Mouse (Mus musculus) cerebral cortex, adult 2 months (tissue): Measurements from ENCODE around the gene Kcnh8.

Source experiments
- WGBS: fragments of 180-500 bp; shearing (Covaris S2); methylation state at CpG from one replicate; pipeline ENCODE4 v1.1.7; 2018; 5-methylcytosine and 5-hydroxymethylcytosine counted together

Kcnh8 gene

GRCm38 (mm10) chr17:52602093-52602780, at the start of gene Kcnh8:
TSS of gene Kcnh8 (plus strand) at chr17:52602709.
- 2% methylated on average over 40 of the region's 40 CpGs for WGBS

DNA sequence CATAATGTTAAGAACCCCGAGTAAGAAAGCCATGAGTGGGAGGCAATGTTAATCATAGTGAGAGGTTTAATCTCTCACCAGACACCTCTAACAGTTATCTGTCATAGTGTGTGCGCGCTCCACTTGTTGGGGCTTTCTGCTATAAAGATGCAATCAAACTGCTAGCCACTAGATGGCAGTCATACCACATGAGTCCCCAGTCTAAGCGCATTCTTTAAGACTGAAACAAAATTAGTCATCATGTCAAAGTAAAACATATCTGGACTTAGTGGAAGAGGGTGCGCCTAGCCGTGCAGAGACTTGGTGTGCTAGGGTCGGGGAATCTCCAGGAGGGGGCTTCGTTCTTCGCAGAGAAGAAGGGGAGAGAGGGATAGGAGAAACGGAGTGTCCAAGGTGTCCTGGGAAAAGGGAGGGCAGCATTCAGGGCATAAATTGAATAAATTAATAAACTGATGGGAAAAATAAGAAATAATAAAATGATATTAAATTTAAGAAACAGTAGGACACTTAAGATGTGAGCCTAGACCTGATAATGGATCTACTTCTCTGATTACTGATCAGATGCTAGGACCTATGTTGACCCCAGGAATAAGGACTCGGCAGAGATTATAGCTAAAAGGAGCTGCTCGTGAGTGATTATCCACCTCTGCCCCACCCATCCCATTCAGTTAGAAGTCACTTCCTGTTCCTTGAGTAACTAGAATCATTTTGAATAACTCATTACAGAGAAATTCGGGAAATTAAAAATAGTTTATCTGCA, 42.4 kb upstream of the Kcnh8 start:
- WGBS, result 31% methylated on average over 13 of the region's 13 CpGs

DNA sequence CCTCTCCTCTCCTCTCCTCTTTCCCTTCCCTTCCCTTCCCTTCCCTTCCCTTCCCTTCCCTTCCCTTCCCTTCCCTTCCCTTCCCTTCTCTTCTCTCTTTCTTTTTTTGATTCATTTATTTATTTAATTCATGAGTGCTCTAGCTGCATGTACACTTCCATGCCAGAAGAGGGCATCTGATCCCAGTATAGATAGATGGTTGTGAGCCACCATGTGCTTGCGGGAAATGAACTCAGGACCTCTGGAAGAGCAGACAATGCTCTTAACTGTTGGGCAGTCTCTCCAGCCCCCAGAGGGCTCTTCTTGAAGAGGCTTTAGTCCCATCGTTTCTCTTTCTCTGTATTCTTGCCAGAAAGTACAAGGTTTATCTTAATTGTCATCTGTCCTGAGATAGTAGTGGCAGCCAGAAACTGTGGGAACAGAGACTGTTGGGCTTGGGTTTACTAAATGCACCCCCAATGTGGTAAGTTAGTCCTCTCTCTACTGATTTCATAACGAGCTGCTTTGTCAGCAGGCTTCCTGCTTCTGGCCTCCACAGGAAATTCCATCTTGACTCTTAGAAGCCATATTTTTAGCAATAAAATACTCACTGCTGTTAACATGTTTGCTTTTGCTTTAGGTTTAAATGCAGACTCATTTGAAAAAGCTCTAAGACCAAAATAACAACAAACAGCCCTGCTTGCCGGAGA, 36.9 kb upstream of the Kcnh8 start:
- WGBS, result 40% methylated on average over 4 of the region's 4 CpGs

GRCm38 (mm10) chr17:52569584-52570270, 32.8 kb upstream of the Kcnh8 start:
- 56% methylated on average over 4 of the region's 4 CpGs for WGBS

GRCm38 (mm10) chr17:52572229-52572628, 30.3 kb upstream of the Kcnh8 start:
- 63% methylated on average over 4 of the region's 4 CpGs for WGBS

- WGBS, result 84% methylated on average over 5 of the region's 5 CpGs
Measured at GRCm38 (mm10) chr17:52591503-52592194, 10.9 kb upstream of the Kcnh8 start.

- 85% methylated on average over 3 of the region's 3 CpGs for WGBS
Measured at GRCm38 (mm10) chr17:52599141-52599540, 3.4 kb upstream of the Kcnh8 start.

DNA sequence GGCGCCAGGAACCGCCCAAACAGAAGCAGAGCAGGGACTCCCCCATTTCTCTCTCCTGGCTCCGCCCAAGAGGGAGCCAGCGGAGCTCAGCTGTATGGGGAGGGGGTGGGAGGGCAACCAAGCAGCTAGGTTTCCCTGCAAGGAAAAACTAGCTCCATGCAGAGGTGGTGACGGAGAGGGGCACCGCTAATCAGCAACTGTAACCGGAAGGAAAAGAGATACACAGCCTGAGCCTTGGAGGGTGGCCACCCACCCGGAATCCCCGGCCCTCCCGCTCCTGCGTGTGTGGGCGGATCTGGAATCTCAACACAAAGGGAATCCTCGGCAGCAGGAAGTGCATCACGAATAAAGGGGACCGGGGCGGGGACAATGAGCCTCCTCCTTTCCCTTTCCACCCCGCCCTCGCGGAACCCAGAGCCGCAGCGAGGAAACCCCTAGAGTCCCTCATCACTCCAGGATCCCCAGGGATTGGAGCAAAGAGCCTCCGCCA, 1.6 kb upstream of the Kcnh8 start:
- under 1% methylated on average over 22 of the region's 22 CpGs for WGBS

DNA sequence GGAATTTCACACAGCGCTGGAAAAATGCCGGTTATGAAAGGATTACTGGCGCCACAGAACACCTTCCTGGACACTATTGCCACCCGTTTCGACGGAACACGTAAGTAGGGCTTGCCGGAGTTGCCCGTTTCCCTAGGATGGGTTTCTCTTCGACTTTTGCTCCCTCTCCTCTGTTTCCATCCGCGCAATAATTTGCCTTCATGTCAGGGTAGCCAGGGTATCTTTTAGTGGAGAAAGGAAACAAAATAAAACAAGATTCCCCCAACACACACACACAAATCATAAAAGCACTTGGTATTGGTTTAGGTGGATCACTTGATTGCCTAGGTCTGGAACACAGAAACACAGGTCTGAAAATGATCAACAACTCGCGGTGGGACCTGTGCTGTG, 267 bp downstream of the Kcnh8 start:
- WGBS, result under 1% methylated on average over 14 of the region's 14 CpGs

DNA sequence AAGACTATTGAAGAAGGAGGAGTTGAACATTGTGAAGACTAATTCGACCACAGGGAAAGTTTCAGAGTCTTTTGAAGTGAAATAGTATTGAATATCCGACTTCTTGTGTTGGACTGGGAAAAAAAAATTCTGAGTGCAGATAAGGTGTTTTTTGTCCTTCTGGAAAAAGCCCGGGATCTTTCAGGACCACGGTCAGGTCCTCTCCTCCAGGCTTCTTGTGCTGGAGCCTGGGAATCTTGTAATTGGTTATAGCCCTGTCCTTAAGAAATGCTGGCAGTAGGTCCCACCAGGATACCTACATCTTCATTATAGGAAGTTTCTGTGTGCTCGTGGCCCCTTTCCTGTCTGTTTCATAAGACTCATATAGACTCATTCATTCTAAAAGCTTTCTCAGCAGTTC, 902 bp downstream of the Kcnh8 start:
- 12% methylated on average over 5 of the region's 5 CpGs for WGBS

- WGBS, result 52% methylated on average over 4 of the region's 4 CpGs
Measured at GRCm38 (mm10) chr17:52611382-52611781, 8.9 kb downstream of the Kcnh8 start.

DNA sequence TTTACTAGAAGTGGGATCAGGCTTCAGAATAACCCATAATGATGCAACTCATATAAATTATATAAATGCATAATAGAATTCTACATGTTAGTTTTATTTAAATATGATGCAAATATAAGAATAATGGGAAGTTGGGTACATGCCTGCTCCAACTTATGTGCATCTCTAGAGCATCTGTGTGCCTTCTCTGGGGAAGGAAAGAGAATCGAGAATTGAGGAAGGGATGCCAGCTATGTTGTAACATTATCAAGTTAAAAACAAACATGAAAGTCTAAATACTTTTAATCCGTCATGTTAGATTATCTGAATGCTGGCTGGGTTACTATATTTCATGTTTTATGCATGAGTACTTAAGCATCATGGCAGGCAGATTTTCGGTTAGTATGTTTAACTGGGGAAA, 99.4 kb downstream of the Kcnh8 start:
- WGBS, result 69% methylated on average over 3 of the region's 3 CpGs

DNA sequence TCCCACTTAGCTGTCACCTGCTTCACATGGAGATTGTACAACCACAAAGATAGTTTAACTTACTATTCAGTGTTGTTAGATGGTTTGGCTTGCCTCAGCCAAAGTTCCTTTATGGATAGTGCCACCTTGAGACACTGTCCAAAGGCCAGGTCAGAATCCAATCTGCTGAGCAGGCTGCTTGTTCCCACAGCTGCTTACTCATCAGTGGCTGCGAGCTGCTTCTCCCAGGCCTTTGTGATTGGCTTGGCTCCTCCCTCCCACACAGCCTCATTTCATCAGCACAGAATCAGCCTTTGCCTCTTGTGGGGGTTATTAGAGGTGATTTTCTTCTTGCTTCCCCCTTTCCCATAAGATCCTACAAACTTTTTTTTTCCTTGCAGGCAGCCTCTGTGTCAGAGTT, 109.8 kb downstream of the Kcnh8 start:
- 39% methylated on average over 1 of the region's 1 CpGs for WGBS

GRCm38 (mm10) chr17:52722214-52722613, 119.7 kb downstream of the Kcnh8 start:
- 68% methylated on average over 3 of the region's 3 CpGs for WGBS

DNA sequence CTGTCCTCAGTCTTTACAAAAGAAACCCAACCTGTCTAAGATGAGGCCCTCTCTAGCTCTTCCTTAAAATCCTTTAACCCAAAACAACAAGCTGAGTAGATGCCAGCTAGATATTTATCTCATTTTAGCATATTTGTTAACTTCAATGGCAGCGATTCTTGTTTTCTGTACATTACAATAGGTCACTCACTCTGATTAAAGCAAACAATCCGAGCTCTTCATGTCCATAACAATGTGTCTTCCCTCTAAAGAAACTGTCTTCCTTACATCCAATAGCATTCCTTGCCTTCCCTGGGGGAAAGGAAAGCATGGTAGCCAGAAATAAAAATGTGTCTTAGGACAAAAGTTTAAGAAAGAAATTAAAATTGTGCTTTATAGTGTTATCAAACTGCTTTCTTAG, 126.3 kb downstream of the Kcnh8 start:
- 82% methylated on average over 2 of the region's 2 CpGs for WGBS

GRCm38 (mm10) chr17:52788151-52788550, 185.6 kb downstream of the Kcnh8 start:
- 71% methylated on average over 3 of the region's 3 CpGs for WGBS

GRCm38 (mm10) chr17:52804463-52804862, 202.0 kb downstream of the Kcnh8 start:
- 59% methylated on average over 6 of the region's 6 CpGs for WGBS

- WGBS, result 31% methylated on average over 1 of the region's 1 CpGs
Measured at GRCm38 (mm10) chr17:52810773-52811172, 208.3 kb downstream of the Kcnh8 start.

GRCm38 (mm10) chr17:52819007-52819406, 216.5 kb downstream of the Kcnh8 start:
- WGBS, result 74% methylated on average over 1 of the region's 1 CpGs

- 92% methylated on average over 4 of the region's 4 CpGs for WGBS
Measured at GRCm38 (mm10) chr17:52829678-52830077, 227.2 kb downstream of the Kcnh8 start.

GRCm38 (mm10) chr17:52873195-52873594, 270.7 kb downstream of the Kcnh8 start:
- 42% methylated on average over 3 of the region's 3 CpGs for WGBS
